Mouse (Mus musculus) liver, embryonic 11.5 days (tissue): ENCODE data around the gene Prss42. TPM values are rescaled to one million over a fixed set of nuclear protein-coding genes. Genes with fewer than 3 reads are reported as not detected.

ENCODE experiments used
- ATAC-seq: fragments of 200-750 bp; cut with Nextera tagmentation; replicated peaks from 2 replicates; pipeline ENCODE4 v1.8.0; 2017; ENCODE audit warnings: moderate number of reproducible peaks, mild to moderate bottlenecking, moderate TSS enrichment, moderate library complexity; ENCODE audit not compliant: low FRiP score
- DNase-seq: peaks from one replicate; pipeline ENCODE4 v3.0.0-alpha.2; 2017; ENCODE audit warnings: low spot score
- H3K27ac ChIP-seq: fragments of 300-500 bp; sonication (generic); 2 replicates; pipeline ENCODE4 v1.5.1; 2014; ENCODE audit warnings: mild to moderate bottlenecking, low read depth, low read length, control low read depth
- H3K27me3 ChIP-seq: fragments of 300-500 bp; sonication (generic); replicated peaks from 2 replicates; pipeline ENCODE4 v1.6.1; 2014; ENCODE audit warnings: low read length, mixed read lengths; ENCODE audit not compliant: control insufficient read depth, insufficient read depth
- H3K36me3 ChIP-seq: fragments of 300-500 bp; sonication (generic); 2 replicates; pipeline ENCODE4 v1.6.1; 2014; ENCODE audit warnings: mild to moderate bottlenecking, low read length, moderate library complexity, mixed read lengths; ENCODE audit not compliant: control insufficient read depth, insufficient read depth
- H3K4me1 ChIP-seq: fragments of 300-500 bp; sonication (generic); replicated peaks from 2 replicates; pipeline ENCODE4 v1.6.1; 2014; ENCODE audit warnings: low read length, mixed read lengths; ENCODE audit not compliant: control insufficient read depth, insufficient read depth
- H3K4me2 ChIP-seq: fragments of 300-500 bp; sonication (generic); 2 replicates; pipeline ENCODE4 v1.6.1; 2014; ENCODE audit warnings: mild to moderate bottlenecking, control low read depth, moderate library complexity
- H3K4me3 ChIP-seq: fragments of 300-500 bp; sonication (generic); 2 replicates; pipeline ENCODE4 v1.5.1; 2014; ENCODE audit warnings: low read depth, low read length, control low read depth
- H3K9ac ChIP-seq: fragments of 300-500 bp; sonication (generic); 2 replicates; pipeline ENCODE4 v1.6.1; 2014; ENCODE audit warnings: low read depth, low read length, control low read depth
- H3K9me3 ChIP-seq: fragments of 300-500 bp; sonication (generic); 2 replicates; pipeline ENCODE4 v1.6.1; 2016; ENCODE audit warnings: low read length, inconsistent platforms, mixed read lengths; ENCODE audit not compliant: control insufficient read depth
- WGBS: fragments of 180-500 bp; shearing (Covaris S2); extraction: QIAGEN DNeasy Blood & Tissue Kit; methylation state at CpG from one replicate; pipeline ENCODE4 v1.1.7; 2014; 5-methylcytosine and 5-hydroxymethylcytosine counted together
- polyA plus RNA-seq: library from polyadenylated mRNA; unstranded; fragments of >200 nt; fragmentation: Nextera tagmentation; extraction: Ambion mirVana; gene quantifications from 2 replicates; pipeline ENCODE4 v1.2.1, GENCODE M21; 2014

Prss42 gene
- polyA plus RNA-seq, 1 experiment from 2014 or later, result not detected

GRCm38 (mm10) chr9:110760886-110761285 is 37.1 kb upstream of the Prss42 start:
- Histone ChIP-seq H3K9me3 (no peaks in the 10 kb centered on the region), H3K36me3 (no peaks in the 10 kb centered on the region), H3K4me1 (no peaks in the 10 kb centered on the region), H3K9ac (no peak overlapping the region), H3K27me3 (peaks cover 5% of the 10 kb centered on the region), H3K4me3 (no peak overlapping the region), H3K4me2 (no peak overlapping the region), H3K27ac (no peak overlapping the region)
- ATAC-seq (no peak), DNase-seq (no peak)
- 83% methylated on average over 8 of the region's 8 CpGs for WGBS

DNA sequence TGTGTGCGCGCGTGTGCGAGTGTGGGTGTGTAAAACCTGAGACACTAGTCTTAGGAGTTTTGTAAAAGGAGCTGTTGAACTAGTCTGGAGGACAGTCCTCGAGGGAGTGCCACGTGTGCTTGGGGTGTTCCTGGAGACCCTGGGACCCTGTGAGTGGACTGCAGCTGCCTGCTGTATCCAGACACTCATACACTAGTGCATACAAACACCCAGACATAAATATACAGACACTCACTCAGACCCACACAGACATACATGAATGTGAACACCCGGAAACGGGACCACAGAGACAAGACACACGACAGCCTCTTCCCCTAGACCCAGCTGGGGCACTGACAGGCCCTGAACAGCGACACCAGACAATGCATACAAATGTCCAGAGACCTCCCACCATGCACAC is 35.2 kb upstream of the Prss42 start:
- 84% methylated on average over 10 of the region's 10 CpGs for WGBS

DNA sequence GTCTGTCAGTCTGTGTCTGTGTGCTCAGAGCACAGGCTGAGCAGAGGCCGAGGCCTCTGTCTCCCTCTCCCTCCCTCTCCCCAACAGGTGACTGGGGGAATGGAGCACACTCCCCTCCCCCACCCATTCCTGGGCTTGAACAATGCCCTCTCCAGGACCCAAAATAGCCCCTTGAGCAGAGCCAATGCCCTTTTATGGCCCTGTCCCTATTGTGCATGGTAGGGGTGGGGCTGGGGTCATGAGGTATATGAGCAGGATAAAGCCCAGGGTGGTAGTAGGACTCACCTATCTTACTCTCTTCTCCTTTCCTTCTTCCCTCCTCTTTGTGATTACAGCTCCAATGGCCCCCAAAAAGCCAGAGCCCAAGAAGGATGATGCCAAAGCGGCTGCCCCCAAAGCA is 34.6 kb upstream of the Prss42 start:
- no peak overlapping the region for H3K4me3 ChIP-seq
- ATAC-seq (no peak), DNase-seq (no peak)
- WGBS, result 79% methylated on average over 2 of the region's 2 CpGs
- no peaks in the 10 kb centered on the region for H3K9me3 ChIP-seq
- H3K9ac ChIP-seq, result no peak overlapping the region
- no peak overlapping the region for H3K4me2 ChIP-seq
- H3K27me3 ChIP-seq, result peaks cover 5% of the 10 kb centered on the region
- no peaks in the 10 kb centered on the region for H3K36me3 ChIP-seq
- H3K4me1 ChIP-seq, result no peaks in the 10 kb centered on the region
- H3K27ac ChIP-seq, result no peak overlapping the region

More for the DNA sequence above, 35.2 kb upstream of the Prss42 start:
- no peak for DNase-seq
- Histone ChIP-seq H3K9me3 (no peaks in the 10 kb centered on the region), H3K9ac (no peak overlapping the region), H3K27me3 (peaks cover 5% of the 10 kb centered on the region), H3K4me3 (no peak overlapping the region), H3K4me1 (no peaks in the 10 kb centered on the region), H3K36me3 (no peaks in the 10 kb centered on the region), H3K4me2 (no peak overlapping the region), H3K27ac (no peak overlapping the region)
- ATAC-seq, result no peak

DNA sequence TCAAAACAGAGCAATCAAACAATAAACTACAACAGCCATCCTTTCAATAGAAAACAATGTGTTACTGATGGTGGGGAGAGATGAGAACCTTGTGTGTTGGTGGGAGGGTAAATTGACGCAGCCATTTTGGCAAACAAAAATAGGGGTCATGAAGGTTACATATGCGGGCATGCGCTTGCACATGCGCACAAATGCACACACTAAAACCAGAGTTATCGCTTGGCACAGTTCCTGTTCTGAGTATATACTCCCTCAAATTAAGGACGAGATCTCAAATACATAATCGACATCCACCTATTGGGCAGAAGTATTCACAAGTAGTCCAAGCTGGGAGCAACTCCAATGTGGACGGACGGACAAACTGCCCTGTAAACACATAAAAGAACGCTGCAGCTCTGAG is 25.6 kb upstream of the Prss42 start:
- no peak for ATAC-seq
- no peak overlapping the region for H3K4me2 ChIP-seq
- no peaks in the 10 kb centered on the region for H3K36me3 ChIP-seq
- 89% methylated on average over 10 of the region's 10 CpGs for WGBS
- no peak overlapping the region for H3K9ac ChIP-seq
- H3K27ac ChIP-seq, result no peak overlapping the region
- no peaks in the 10 kb centered on the region for H3K27me3 ChIP-seq
- H3K9me3 ChIP-seq, result no peaks in the 10 kb centered on the region
- H3K4me3 ChIP-seq, result no peak overlapping the region
- no peaks in the 10 kb centered on the region for H3K4me1 ChIP-seq
- DNase-seq, result no peak

GRCm38 (mm10) chr9:110774403-110775268 is 23.3 kb upstream of the Prss42 start:
- no peaks in the 10 kb centered on the region for H3K36me3 ChIP-seq
- 77% methylated on average over 15 of the region's 15 CpGs for WGBS
- H3K9ac ChIP-seq, result no peak overlapping the region
- H3K4me3 ChIP-seq, result no peak overlapping the region
- H3K9me3 ChIP-seq, result no peaks in the 10 kb centered on the region
- no peak overlapping the region for H3K27ac ChIP-seq
- H3K4me2 ChIP-seq, result no peak overlapping the region
- ATAC-seq (no peak), DNase-seq (no peak)
- H3K27me3 ChIP-seq, result no peaks in the 10 kb centered on the region
- H3K4me1 ChIP-seq, result no peaks in the 10 kb centered on the region

DNA sequence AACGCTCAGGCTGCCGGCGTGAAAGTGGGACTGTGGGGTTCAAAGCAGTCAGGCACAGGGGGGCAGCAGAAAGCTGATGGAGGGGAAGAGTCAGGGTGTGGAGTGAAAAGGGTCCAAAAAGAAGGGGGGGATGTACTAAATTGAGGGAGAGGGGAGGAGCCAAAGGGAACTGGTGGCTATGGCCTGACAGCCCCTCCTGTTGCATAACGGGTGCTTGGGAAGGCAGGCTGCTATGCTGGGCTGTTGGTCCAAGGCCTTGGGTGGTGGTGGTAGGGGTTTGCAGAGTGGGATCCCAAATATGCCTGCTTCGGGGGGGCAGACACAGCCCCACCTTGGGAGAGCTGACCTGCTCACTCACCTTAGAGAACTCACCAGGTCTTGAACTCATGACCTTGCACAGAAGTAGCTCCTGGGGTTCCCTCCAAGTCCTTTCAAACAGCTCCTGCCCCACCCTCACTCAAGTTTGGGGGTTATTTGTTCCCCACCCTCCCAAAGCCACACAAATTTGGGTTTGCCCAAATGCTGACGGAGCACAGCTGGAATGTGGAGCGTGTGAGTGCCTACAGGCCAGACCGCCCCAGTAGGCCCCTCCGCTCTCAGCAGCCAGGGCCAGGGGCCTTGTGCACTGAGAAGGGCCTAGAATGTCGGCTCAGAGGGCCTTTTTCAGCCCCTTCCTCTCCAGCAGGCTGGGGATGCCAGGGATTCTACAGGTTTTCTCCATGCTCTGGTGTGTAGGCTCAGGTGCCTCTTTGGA is 22.5 kb upstream of the Prss42 start:
- H3K36me3 ChIP-seq, result no peaks in the 10 kb centered on the region
- ATAC-seq, result no peak
- H3K27me3 ChIP-seq, result no peaks in the 10 kb centered on the region
- DNase-seq, result no peak
- H3K4me2 ChIP-seq, result no peak overlapping the region
- H3K27ac ChIP-seq, result no peak overlapping the region
- WGBS, result 85% methylated on average over 10 of the region's 10 CpGs
- no peak overlapping the region for H3K4me3 ChIP-seq
- no peaks in the 10 kb centered on the region for H3K9me3 ChIP-seq
- H3K9ac ChIP-seq, result no peak overlapping the region
- no peaks in the 10 kb centered on the region for H3K4me1 ChIP-seq

DNA sequence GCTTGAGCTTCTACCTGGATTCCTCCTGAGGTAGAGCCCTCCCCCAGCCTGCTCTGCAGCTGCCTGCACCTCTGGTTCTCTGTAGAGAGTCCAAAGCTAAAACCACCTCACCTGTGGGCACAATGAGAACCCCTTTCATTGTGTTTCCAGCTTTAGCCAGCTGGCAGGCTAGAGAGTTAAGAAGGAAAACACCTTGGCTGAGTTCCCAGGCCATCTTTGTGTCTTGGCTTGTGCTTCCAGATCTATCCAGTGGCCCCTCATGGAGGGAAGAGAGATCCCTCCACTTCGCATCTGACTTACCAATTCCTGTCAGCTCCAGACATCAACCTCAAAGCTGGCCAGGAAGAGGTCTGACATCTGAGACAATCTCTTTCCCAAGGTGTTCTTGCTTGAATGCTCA is 19.9 kb upstream of the Prss42 start:
- H3K9ac ChIP-seq, result no peak overlapping the region
- H3K36me3 ChIP-seq, result no peaks in the 10 kb centered on the region
- no peak for DNase-seq
- H3K4me2 ChIP-seq, result no peak overlapping the region
- H3K4me3 ChIP-seq, result no peak overlapping the region
- ATAC-seq, result no peak
- no peaks in the 10 kb centered on the region for H3K9me3 ChIP-seq
- H3K27me3 ChIP-seq, result peaks cover 11% of the 10 kb centered on the region
- peaks cover 9% of the 10 kb centered on the region for H3K4me1 ChIP-seq
- H3K27ac ChIP-seq, result no peak overlapping the region
- 86% methylated on average over 1 of the region's 1 CpGs for WGBS

DNA sequence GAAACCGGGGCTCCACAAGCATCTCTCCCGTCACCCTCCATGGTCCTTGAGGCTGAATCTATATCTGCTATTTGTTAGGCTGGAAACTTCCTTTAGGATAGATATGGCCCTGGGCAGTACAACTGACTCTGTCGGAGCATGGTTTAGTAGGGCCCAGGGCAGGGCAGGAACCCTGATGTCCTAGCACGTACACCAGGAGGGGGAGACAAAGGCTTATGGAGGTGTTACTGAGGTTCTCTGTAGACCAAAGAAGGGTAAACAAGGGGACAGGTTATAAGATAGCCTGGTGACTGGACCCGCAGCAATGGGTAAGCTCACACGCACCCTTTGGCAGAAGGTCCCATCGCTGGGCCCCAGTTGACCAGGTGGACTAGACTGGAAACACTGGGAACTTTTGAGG is 19.4 kb upstream of the Prss42 start:
- Histone ChIP-seq H3K36me3 (no peaks in the 10 kb centered on the region), H3K4me1 (peaks cover 9% of the 10 kb centered on the region), H3K4me3 (no peak overlapping the region), H3K27me3 (peaks cover 11% of the 10 kb centered on the region), H3K9ac (no peak overlapping the region), H3K4me2 (no peak overlapping the region), H3K27ac (no peak overlapping the region), H3K9me3 (no peaks in the 10 kb centered on the region)
- WGBS, result 76% methylated on average over 7 of the region's 7 CpGs
- ATAC-seq, result no peak
- no peak for DNase-seq
